In genomic region chr10:88232765-88233164, GRCm38 (mm10) we compare ENCODE assay signal across 26 mouse cellular contexts.
"Had no signal": no experiment of that assay in that cellular context is flagged by ENCODE, and none has a peak within 500 bp of the region (broad histone marks: within the 10 kb centered on the region; RNA-seq: fewer than 3 reads in every experiment).

No protein-coding gene starts in this region.

- H3K27ac ChIP-seq: gastrocnemius, adult 2 months; heart, embryonic 10.5 days; hindbrain, embryonic 10.5 days; hindbrain, embryonic 12.5 days; hindbrain, embryonic 14.5 days; intestine, embryonic 15.5 days; layer of hippocampus, adult 2 months; left cerebral cortex, adult 2 months; limb, embryonic 10.5 days; limb, embryonic 12.5 days; liver, embryonic 13.5 days; liver, embryonic 15.5 days had no signal

- H3K9me3 ChIP-seq: heart, embryonic 10.5 days; heart, embryonic 12.5 days; hindbrain, embryonic 10.5 days; hindbrain, embryonic 12.5 days; intestine, embryonic 15.5 days; limb, embryonic 10.5 days; limb, embryonic 12.5 days; liver, embryonic 13.5 days; liver, embryonic 15.5 days had no signal

- H3K9ac ChIP-seq: heart, embryonic 12.5 days; hindbrain, embryonic 12.5 days; hindbrain, embryonic 14.5 days; intestine, embryonic 15.5 days; limb, embryonic 12.5 days; liver, embryonic 13.5 days; liver, embryonic 15.5 days had no signal

- H3K27me3 ChIP-seq: heart, embryonic 12.5 days; hindbrain, embryonic 12.5 days; intestine, embryonic 15.5 days; limb, embryonic 12.5 days; liver, embryonic 13.5 days; liver, embryonic 15.5 days had no signal

- H3K36me3 ChIP-seq: intestine, embryonic 15.5 days had no signal

- H3K4me1 ChIP-seq: heart, embryonic 10.5 days; heart, embryonic 12.5 days; hindbrain, embryonic 10.5 days; hindbrain, embryonic 12.5 days; intestine, embryonic 15.5 days had no signal

- H3K4me2 ChIP-seq: heart, embryonic 12.5 days; hindbrain, embryonic 12.5 days; hindbrain, embryonic 14.5 days; intestine, embryonic 15.5 days; limb, embryonic 12.5 days; liver, embryonic 11.5 days; liver, embryonic 13.5 days; liver, embryonic 15.5 days had no signal

- ATAC-seq: hindbrain, embryonic 16.5 days; inflammation-experienced regulatory T-cells, adult 6 months; intestine, embryonic 15.5 days; intestine, postnatal 0 days had no signal

- DNase-seq: gastrocnemius, adult 2 months; gastrocnemius, postnatal 10 days; gastrocnemius, postnatal 25 days; heart, adult 18-20 months; heart, postnatal 10 days; heart, postnatal 4 days; kidney, adult 8-10 months; kidney, postnatal 14 days; kidney, postnatal 36 days; liver; liver, embryonic 13.5 days had no signal

- H3K4me3 ChIP-seq: gastrocnemius, adult 2 months; heart, embryonic 10.5 days; heart, embryonic 12.5 days; hindbrain, embryonic 10.5 days; hindbrain, embryonic 12.5 days; intestine, embryonic 15.5 days; layer of hippocampus, adult 2 months; left cerebral cortex, adult 2 months; limb, embryonic 10.5 days; limb, embryonic 12.5 days; liver, embryonic 13.5 days; liver, embryonic 15.5 days had no signal
